Mouse (Mus musculus) lung, postnatal 4 days (tissue): Measurements from ENCODE around the gene A030005L19Rik.
"Not testable (repeated sequence)": the region's sequence is repeated elsewhere in the genome, so short reads cannot be mapped to it uniquely, and the experiment has no call there.

Experiments
- DNase-seq, 2 experiments: peaks; one replicate each; pipeline ENCODE4 v3.0.0; 2021

Gene A030005L19Rik

GRCm38 (mm10) chr1:82913025-82913424, at the start of gene A030005L19Rik:
A030005L19Rik (plus strand) TSS chr1:82913325.
- no peak for DNase-seq

GRCm38 (mm10) chr1:82870202-82870601, 42.9 kb upstream of the A030005L19Rik start:
- no peak for DNase-seq

- no peak for DNase-seq
Measured at GRCm38 (mm10) chr1:82879172-82879571, 34.0 kb upstream of the A030005L19Rik start.

GRCm38 (mm10) chr1:82880196-82880595, 32.9 kb upstream of the A030005L19Rik start:
- no peak for DNase-seq

GRCm38 (mm10) chr1:82893269-82893668, 19.9 kb upstream of the A030005L19Rik start:
- DNase-seq, result no peak

- no peak for DNase-seq
Measured at GRCm38 (mm10) chr1:82900567-82900966, 12.6 kb upstream of the A030005L19Rik start.

- no peak for DNase-seq
Measured at GRCm38 (mm10) chr1:82901201-82901600, 11.9 kb upstream of the A030005L19Rik start.

- DNase-seq, result no peak
Measured at GRCm38 (mm10) chr1:82905886-82906285, 7.2 kb upstream of the A030005L19Rik start.

- DNase-seq, result not testable (repeated sequence)
Measured at GRCm38 (mm10) chr1:82913434-82913833, 309 bp downstream of the A030005L19Rik start.

- DNase-seq, result peak; percentile 28 to 36
Measured at GRCm38 (mm10) chr1:82924650-82925049, 11.5 kb downstream of the A030005L19Rik start, which contains the start of gene A030014E15Rik. A030014E15Rik (plus strand) TSS chr1:82924917.

GRCm38 (mm10) chr1:82930558-82930957, 17.4 kb downstream of the A030005L19Rik start:
- not testable (repeated sequence) for DNase-seq

- not testable (repeated sequence) for DNase-seq
Measured at GRCm38 (mm10) chr1:82931326-82931725, 18.2 kb downstream of the A030005L19Rik start, which contains the start of gene Gm6217. Gm6217 (minus strand) TSS chr1:82931399.

- no peak for DNase-seq
Measured at GRCm38 (mm10) chr1:82938666-82939065, 25.5 kb downstream of the A030005L19Rik start.

- not testable (repeated sequence) for DNase-seq
Measured at GRCm38 (mm10) chr1:82942505-82942904, 29.4 kb downstream of the A030005L19Rik start.

- DNase-seq, result not testable (repeated sequence)
Measured at GRCm38 (mm10) chr1:82943295-82943694, 30.2 kb downstream of the A030005L19Rik start, which contains the start of gene A030003K21Rik. A030003K21Rik (minus strand) TSS chr1:82943388.

- DNase-seq, result not testable (repeated sequence)
Measured at GRCm38 (mm10) chr1:82946029-82946428, 32.9 kb downstream of the A030005L19Rik start.

- DNase-seq, result no peak
Measured at GRCm38 (mm10) chr1:82948601-82949000, 35.5 kb downstream of the A030005L19Rik start.

- DNase-seq, result not testable (repeated sequence)
Measured at GRCm38 (mm10) chr1:82955913-82956312, 42.8 kb downstream of the A030005L19Rik start, which contains the start of gene Gm7544. Gm7544 (minus strand) TSS chr1:82956013.

- DNase-seq, result no peak
Measured at GRCm38 (mm10) chr1:82959870-82960385, 46.8 kb downstream of the A030005L19Rik start, which contains the start of gene Gm47955. Gm47955 (plus strand) TSS chr1:82960286.
